ENCODE assay signal across 8 mouse cellular contexts in genomic region chr19:4613464-4614304, GRCm38 (mm10). TPM values are rescaled to one million over a fixed set of nuclear protein-coding genes. Genes with fewer than 3 reads are reported as not detected.
A peak's percentile ranks its signal among the peaks of the same experiment; 100 is the strongest.
DNase-seq lines count a peak whose midpoint lies in the region; ATAC-seq and TF ChIP-seq lines count a peak whose summit lies in the region.
"Had no signal": no experiment of that assay in that cellular context is flagged by ENCODE, and none has a peak within 500 bp of the region (broad histone marks: within the 10 kb centered on the region; RNA-seq: fewer than 3 reads in every experiment).

No protein-coding gene starts in this region.

- WGBS in embryonic facial prominence, embryonic 13.5 days, result 82% methylated on average over 33 of the region's 33 CpGs
- 92% methylated on average over 33 of the region's 33 CpGs for WGBS in hindbrain, embryonic 10.5 days
- 90% methylated on average over 33 of the region's 33 CpGs for WGBS in midbrain, embryonic 16.5 days

- TF ChIP-seq CTCF in layer of hippocampus, adult 2 months (conservative IDR thresholded peaks at IDR 0.05), result no peak

- ATAC-seq in embryonic facial prominence, embryonic 13.5 days (ENCODE audit: insufficient number of reproducible peaks, insufficient read depth, low FRiP score, low TSS enrichment, low read depth), result no peak
- no peak for ATAC-seq in midbrain, embryonic 16.5 days

- peak overlapping the region; percentile 79 for H3K4me2 ChIP-seq in embryonic facial prominence, embryonic 13.5 days
- H3K4me2 ChIP-seq in midbrain, embryonic 16.5 days (ENCODE audit: low read length), result peak overlapping the region; percentile 92

- intact Hi-C loops in gastrocnemius, postnatal 36 days (cut with DNase I), result loop anchor here (2.0 kb wide), 1 partner anchor 115 kb away; the partner anchor contains the start of gene 2010003K11Rik

- H3K9me3 ChIP-seq in embryonic facial prominence, embryonic 13.5 days, result no peaks in the 10 kb centered on the region
- no peaks in the 10 kb centered on the region for H3K9me3 ChIP-seq in hindbrain, embryonic 10.5 days
- no peaks in the 10 kb centered on the region for H3K9me3 ChIP-seq in midbrain, embryonic 16.5 days (replicated peaks; ENCODE audit: control insufficient read depth, low read length, poor library complexity, severe bottlenecking)

- peaks cover 38% of the 10 kb centered on the region for H3K4me1 ChIP-seq in embryonic facial prominence, embryonic 13.5 days
- H3K4me1 ChIP-seq in hindbrain, embryonic 10.5 days (replicated peaks), result peaks cover 52% of the 10 kb centered on the region
- H3K4me1 ChIP-seq in midbrain, embryonic 16.5 days (ENCODE audit: control insufficient read depth, insufficient read depth, low read length), result peaks cover 29% of the 10 kb centered on the region

- H3K9ac ChIP-seq in embryonic facial prominence, embryonic 13.5 days, result peak overlapping the region; percentile 96
- H3K9ac ChIP-seq in midbrain, embryonic 16.5 days (ENCODE audit: low read depth, low read length), result peak overlapping the region; percentile 98

- H3K36me3 ChIP-seq in embryonic facial prominence, embryonic 13.5 days, result peaks cover 34% of the 10 kb centered on the region
- H3K36me3 ChIP-seq in hindbrain, embryonic 10.5 days, result peaks cover 42% of the 10 kb centered on the region
- peaks cover 10% of the 10 kb centered on the region for H3K36me3 ChIP-seq in midbrain, embryonic 16.5 days (ENCODE audit: control insufficient read depth, insufficient read depth, low read length)

- DNase-seq in layer of hippocampus, adult 2 months (ENCODE audit: low spot score in 2 of 2), result no peak
- no peak for DNase-seq in layer of hippocampus, postnatal 10 days (ENCODE audit: low spot score in 2 of 2)
- no peak for DNase-seq in hindbrain, embryonic 10.5 days (ENCODE audit: low spot score)
- no peak for DNase-seq in gastrocnemius, postnatal 36 days
- DNase-seq in left cerebral cortex, adult 8-10 months (ENCODE audit: low spot score in 2 of 2), result no peak
- DNase-seq: gastrocnemius, postnatal 14 days had no signal

- peak overlapping the region; percentile 97; the same call in 1 of the 2 replicates for H3K27ac ChIP-seq in layer of hippocampus, adult 2 months
- no peak overlapping the region; the same call in 1 of the 2 replicates for H3K27ac ChIP-seq in embryonic facial prominence, embryonic 13.5 days
- H3K27ac ChIP-seq in hindbrain, embryonic 10.5 days, result peak overlapping the region; percentile 98; the same call in 1 of the 2 replicates
- H3K27ac ChIP-seq in midbrain, embryonic 16.5 days (ENCODE audit: low read length), result peak overlapping the region; percentile 84; the same call in 1 of the 2 replicates

- H3K27me3 ChIP-seq in embryonic facial prominence, embryonic 13.5 days, result no peaks in the 10 kb centered on the region
- peaks cover 15% of the 10 kb centered on the region; the same call in 1 of the 2 replicates for H3K27me3 ChIP-seq in hindbrain, embryonic 10.5 days (ENCODE audit: insufficient read depth, poor library complexity, severe bottlenecking)
- no peaks in the 10 kb centered on the region for H3K27me3 ChIP-seq in midbrain, embryonic 16.5 days (ENCODE audit: control insufficient read depth, insufficient read depth, low read depth, low read length)

- H3K4me3 ChIP-seq in layer of hippocampus, adult 2 months, result peak overlapping the region; percentile 83
- H3K4me3 ChIP-seq in embryonic facial prominence, embryonic 13.5 days, result peak overlapping the region; percentile 93
- peak overlapping the region; percentile 79 for H3K4me3 ChIP-seq in hindbrain, embryonic 10.5 days
- peak overlapping the region; percentile 92 for H3K4me3 ChIP-seq in midbrain, embryonic 16.5 days (ENCODE audit: low read depth, low read length)

RNA-seq across cellular contexts. Expression of gene Lrfn4, which starts 1.8 kb away (rescaled TPM):
- 10 to 100 TPM; 32.8 to 34.6 TPM for total RNA-seq in layer of hippocampus, adult 2 months (2021)
- total RNA-seq in layer of hippocampus, postnatal 10 days (2021), result 10 to 100 TPM; 67.0 to 67.3 TPM
- 8.7 and 9.9 TPM in 2 replicates for polyA plus RNA-seq in embryonic facial prominence, embryonic 13.5 days (2015; fragmentation: Nextera tagmentation; extraction: Ambion mirVana)
- 5.9 and 8.2 TPM in 2 replicates for polyA plus RNA-seq in hindbrain, embryonic 10.5 days (2016; fragmentation: Nextera tagmentation; extraction: Ambion mirVana)
- 10.4 and 11.3 TPM in 2 replicates for polyA plus RNA-seq in midbrain, embryonic 16.5 days (2015; fragmentation: Nextera tagmentation; extraction: Ambion mirVana)
- total RNA-seq in gastrocnemius, postnatal 36 days (2021), result 1 to 10 TPM; 1.1 to 1.8 TPM
- total RNA-seq in left cerebral cortex, adult 8-10 months (2022), result 10 to 100 TPM; 35.4 to 42.1 (median 39.5) TPM

RNA-seq across cellular contexts. Expression of gene Rce1, which starts 11.8 kb away (rescaled TPM):
- total RNA-seq in layer of hippocampus, adult 2 months (2021), result 10 to 100 TPM; 19.1 to 22.8 TPM
- total RNA-seq in layer of hippocampus, postnatal 10 days (2021), result 10 to 100 TPM; 19.8 to 20.9 TPM
- 62.5 and 66.6 TPM in 2 replicates for polyA plus RNA-seq in embryonic facial prominence, embryonic 13.5 days (2015; fragmentation: Nextera tagmentation; extraction: Ambion mirVana)
- 80.0 and 81.4 TPM in 2 replicates for polyA plus RNA-seq in hindbrain, embryonic 10.5 days (2016; fragmentation: Nextera tagmentation; extraction: Ambion mirVana)
- polyA plus RNA-seq in midbrain, embryonic 16.5 days (2015; fragmentation: Nextera tagmentation; extraction: Ambion mirVana), result 51.4 and 52.4 TPM in 2 replicates
- total RNA-seq in gastrocnemius, postnatal 36 days (2021), result 1 to 10 TPM; 4.6 to 5.7 TPM
- total RNA-seq in left cerebral cortex, adult 8-10 months (2022), result 10 to 100 TPM; 24.8 to 27.5 (median 25.1) TPM

Comparison
In these comparisons a context has a peak if more than half of its experiments do, and no peak if none do; other contexts are left out.
1. RNA of gene Lrfn4, which starts 1.8 kb away (total RNA-seq): 67.0 to 67.3 TPM in layer of hippocampus, postnatal 10 days, 35.4 to 42.1 TPM in left cerebral cortex, adult 8-10 months and 32.8 to 34.6 TPM in layer of hippocampus, adult 2 months; 1.1 to 1.8 TPM in gastrocnemius, postnatal 36 days; every median in the first group is over 10 times any median in the second.
2. Peak in every context shown above with its lines, with median percentiles within 50 percentile points of each other: H3K4me3 ChIP-seq.